Mouse (Mus musculus) adrenal gland, postnatal 10 days (tissue): ENCODE measurements around the gene Cdc42bpa. TPM values are rescaled to one million over a fixed set of nuclear protein-coding genes. Genes with fewer than 3 reads are reported as not detected.
"Not testable (repeated sequence)": the region's sequence is repeated elsewhere in the genome, so short reads cannot be mapped to it uniquely, and the experiment has no call there.

Source experiments
- DNase-seq: peaks from one replicate; pipeline ENCODE4 v3.0.0; 2021; ENCODE audit warnings: mixed read lengths
- total RNA-seq, 2 experiments: library from RNA; stranded (reverse); gene quantifications; 2 replicates each; pipeline ENCODE4 v1.2.3; 2021

The Cdc42bpa gene
- total RNA-seq, 2 experiments from 2014 or later = 35.6 to 50.3 TPM

DNA sequence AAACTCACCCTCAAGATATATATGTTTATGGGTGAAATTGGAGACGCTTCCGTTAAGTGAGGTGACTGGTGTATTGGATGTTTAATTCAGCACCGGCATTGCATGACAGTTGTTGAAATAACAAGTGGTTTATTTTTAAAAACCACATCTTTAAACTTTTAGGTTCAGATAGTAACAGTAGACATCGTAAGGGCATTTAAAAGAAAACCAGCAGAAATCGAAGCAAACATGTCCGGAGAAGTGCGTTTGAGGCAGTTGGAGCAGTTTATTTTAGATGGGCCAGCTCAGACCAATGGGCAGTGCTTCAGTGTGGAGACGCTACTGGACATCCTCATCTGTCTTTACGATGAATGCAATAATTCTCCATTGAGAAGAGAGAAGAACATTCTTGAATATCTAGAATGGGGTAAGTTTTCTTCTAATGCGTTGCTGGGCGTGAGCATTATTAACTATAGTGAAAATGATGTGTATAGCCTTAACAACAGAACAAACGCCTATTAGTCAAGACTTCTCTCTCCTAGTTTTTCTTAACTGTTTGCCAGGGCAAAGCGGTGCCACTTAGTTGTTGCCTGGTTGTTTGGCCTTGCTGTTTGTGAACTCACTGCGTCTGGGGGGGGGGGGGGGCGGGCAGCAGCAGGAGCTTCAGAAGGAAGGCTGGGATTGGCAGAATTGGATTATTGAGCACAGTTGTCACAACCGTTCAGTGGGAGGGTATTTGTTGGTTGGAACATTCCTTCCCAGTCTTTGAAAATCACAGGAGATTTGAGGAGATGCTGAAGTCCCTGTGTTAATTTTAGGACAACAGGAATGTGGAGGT is 818 bp downstream of the Cdc42bpa start:
- DNase-seq = peak; percentile 28

DNA sequence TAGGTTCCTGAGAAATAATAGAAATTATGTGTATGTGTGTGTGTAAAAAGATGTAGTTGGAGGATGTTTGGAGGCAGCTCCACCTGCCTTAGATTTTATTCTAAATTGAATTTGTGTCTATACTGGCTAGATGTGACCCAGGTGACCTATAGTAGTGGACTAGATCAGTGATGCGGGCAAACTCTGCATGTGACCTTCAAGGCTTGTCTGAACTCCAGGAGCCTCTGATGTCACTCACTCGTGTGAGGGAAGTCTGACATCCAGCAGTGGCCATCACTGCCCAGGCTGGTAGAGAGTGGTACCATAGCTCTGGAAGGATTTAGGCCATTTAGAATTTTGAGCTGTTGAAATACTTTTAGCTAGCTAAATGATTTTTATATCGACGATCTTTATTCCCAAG is 1.5 kb downstream of the Cdc42bpa start:
- DNase-seq = peak; percentile 26

DNA sequence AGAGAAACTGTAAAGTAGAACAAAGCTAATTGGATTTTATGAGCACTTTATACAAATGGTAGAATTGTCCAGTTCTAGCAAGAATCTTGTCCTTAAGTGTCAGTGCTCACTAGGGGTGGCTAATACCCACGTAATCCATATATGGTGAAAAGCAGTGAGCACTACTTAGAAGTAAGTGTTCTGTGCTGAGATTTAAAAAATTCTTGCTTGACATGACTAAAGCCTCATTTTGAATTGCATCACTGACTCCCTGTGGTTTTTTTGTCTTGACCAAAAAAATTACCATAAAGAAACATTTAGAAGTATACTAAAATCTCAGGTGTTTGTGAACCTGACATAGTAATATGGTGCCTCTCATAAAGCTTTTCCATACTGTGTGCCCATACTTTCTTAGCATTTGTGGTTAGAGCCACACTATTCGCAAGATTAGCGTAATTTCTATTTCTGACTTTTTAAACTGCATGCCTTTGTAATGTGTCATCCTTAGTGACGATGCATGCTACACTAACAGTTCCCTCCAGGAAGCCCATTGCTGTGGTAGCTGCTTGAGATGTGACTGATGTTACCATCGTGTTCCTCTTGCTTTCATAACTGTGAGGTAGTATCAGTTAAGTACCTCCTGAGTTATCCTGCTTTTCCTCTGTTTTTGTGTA is 9.6 kb downstream of the Cdc42bpa start:
- no peak for DNase-seq

DNA sequence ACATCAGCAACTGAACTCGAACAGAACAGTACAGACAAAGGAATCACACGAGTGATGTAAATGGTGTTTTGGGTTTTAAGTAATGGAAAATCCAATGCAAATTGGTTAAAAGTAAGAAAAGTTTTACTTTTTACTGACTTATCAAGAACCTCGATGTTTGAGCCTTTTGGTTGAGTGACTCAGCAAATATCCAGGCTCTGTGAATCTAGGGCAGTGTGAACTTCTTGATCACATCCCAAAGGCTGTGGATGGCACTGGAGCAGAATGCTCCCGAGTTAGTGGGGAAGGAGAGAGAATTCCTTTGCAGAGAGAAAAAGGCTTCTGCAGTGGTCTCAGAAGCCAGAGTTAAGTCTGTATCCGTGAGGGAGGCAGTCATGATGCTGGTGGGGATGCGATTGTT is 14.7 kb downstream of the Cdc42bpa start:
- DNase-seq = no peak

DNA sequence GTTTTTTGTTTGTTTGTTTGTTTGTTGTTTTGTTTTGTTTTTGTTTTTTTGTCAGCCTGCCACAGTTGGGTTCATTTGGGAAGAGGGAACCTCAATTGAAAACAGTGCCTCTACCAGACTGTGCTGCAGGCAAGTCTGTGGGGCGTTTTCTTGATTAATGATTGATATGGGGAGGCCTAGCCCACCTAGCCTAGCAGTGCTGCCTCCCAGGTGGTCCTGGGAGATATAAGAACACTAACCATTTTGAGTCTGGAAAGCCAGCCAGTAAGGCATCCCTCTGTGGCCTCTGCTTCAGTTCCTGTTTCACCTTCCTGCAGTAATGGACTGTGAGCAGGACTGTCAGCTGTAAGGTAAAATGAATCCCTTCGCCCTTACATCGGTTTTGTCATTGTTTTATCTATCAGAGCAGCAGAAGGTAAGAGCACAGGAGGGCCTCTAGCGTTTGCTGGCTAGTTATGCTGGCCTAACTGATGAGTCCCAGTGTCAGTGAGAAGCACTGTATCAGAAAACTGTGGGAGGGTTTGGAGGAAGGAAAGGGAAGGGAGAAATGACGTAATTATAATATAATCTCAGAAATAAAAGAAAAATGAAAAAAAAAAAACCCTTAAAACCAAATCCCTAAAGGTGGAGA is 15.5 kb downstream of the Cdc42bpa start:
- DNase-seq = no peak

DNA sequence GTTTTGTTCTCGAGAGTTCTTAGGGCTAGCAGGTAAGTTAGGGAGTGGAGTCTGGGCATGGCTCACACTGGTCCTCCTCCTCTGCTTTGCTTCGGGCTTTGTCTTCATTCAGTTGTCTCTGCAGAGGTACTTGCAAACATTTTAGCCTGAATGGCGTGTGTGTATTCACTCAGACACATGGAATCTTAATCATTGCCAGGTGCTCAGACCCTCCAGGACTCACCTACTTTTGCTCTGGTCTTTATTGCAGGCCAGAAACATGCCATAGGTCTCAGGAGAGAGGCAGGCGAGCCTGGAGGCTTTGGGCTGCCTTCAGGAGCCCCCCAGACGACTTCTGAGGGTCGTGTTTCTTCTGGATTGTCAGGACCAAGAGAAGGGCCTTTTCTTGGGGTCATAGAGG is 17.2 kb downstream of the Cdc42bpa start:
- DNase-seq = no peak

DNA sequence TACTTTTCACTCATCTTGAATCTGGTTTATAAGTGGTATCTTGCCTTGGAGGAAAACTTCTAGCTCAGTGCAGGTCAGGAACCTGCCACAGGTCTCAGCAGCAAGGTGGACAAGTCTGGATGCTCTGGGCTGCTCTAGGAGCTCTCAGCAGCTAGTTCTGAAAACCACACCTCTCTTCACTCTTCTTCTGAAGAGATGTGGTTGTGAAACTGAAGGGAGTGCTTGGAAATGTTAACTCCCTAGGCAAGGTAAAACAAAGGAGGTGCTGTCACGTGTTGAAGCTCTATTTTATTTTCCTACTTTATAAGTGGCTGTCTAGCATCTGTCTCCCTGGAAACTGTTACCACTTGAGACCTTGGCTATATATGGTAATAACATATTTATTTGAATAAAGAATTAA is 18.5 kb downstream of the Cdc42bpa start:
- no peak for DNase-seq

DNA sequence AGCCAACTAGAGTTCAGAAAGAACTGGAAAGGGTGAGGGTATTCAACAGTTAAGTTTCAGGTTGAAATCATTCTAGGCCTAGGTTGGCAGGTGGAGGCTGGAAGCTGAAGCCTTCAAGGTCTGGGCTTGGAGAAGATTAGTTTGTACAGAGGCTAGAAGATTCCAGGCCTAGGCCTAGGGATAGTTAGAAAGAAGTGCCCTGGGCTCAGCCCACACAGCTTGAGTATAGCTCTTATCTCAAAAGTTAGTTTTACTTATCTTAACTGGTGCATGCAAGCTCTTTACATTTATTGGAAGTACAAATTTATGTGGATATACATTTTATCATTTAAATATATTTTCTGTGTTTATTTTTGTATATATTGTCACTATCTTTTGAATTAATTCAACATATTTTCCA is 21.4 kb downstream of the Cdc42bpa start:
- DNase-seq = no peak

DNA sequence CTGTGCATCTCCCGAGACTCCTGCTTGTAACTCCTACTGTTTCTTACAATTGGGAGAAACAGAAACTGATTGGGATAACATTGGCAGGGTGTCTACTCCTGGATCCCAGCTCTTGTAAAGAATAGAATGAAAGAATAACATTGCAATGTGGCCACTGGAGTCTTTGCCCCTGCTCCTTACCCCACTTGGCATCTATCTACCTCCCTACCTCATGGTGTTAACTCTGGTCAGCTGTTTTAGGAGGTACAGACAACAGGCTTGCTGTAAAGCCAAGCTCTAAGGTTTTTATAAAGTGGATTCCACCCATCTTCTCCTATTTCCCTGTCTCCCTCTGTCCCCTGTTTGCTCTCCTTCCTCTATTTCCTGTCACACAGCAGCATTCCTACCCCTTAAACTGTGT is 21.9 kb downstream of the Cdc42bpa start:
- DNase-seq = peak; percentile 18

DNA sequence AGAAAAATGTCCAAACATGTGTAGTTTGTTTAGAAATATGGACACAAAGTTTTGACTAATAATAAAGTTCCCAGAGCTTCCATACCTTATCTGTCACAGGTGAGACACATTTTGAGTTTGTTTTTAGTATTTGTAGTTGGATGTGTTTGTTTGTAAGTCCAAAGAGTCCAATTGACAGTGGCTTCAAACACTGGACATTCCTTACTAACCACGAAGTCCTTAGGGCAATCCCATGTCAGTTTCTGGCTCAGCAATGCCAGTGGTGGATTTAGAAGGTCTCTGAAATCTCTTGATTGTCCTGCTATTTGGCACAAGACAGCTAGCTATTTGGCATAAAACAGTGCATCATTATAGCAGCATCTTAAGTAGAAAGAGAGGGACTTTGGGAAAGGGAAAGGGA is 22.7 kb downstream of the Cdc42bpa start:
- no peak for DNase-seq

DNA sequence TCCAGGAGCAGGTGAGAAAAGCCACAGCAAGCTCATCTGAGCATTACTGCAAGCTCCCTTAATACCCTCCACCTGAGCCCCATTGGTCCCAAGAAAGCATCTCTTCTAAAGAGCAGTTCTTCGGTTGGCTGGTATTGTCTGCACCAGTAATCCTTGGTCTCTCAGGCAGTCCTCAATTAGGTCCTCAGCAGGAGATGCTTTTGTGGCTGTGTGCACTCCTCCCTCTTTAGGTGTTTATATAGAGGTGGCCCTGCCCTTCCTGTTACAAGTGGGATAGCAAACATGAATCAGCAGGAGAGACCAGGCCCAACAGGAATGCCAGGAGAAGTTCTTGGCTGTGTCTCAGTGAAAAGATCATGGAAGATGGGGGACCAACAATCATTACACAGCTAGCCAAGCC is 23.9 kb downstream of the Cdc42bpa start:
- no peak for DNase-seq

DNA sequence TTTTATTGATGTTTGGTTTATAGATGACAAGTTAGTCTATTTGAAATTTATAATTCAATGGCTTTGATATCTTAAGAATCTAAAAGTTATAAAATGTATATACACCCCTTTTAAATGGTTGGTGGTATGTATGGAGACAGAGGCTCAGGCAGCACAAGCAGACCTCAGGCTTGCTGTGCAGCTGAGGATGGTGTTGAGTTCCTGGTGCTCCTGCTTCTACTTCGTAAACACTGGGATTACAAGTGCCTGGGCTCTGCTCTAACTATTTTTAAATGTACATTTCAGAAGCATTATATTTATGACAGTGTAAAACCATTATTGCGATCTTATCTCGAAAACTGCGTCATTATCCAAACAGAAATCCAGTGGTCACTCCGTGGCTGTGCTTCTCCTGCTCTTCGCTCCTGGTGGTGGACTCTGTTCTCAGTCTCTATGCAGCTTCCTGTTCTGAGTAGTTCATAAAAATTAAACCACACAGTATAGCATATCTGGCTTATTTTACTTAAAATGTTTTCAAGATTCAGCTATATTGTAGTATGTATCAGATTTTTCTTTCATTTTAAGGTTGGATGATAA is 31.5 kb downstream of the Cdc42bpa start:
- no peak for DNase-seq

DNA sequence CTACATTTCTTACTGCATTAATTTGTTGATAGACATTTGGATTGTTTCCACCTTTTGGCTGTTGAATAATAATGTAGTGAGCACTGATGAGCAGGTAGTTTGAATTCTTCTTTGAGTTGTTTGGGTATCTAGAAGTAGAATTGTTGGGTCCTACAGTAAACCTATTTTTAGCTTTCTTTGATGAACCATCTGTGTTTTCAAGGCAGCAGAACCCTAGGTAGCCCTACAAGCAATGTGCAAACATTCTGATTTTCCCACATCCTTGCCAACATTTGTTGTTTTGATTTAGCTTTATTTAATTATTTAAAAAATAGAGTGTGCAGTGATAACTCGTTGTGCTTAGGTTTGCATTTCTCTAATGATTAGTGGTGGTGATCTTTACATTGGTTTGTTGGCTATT is 32.0 kb downstream of the Cdc42bpa start:
- DNase-seq = no peak

DNA sequence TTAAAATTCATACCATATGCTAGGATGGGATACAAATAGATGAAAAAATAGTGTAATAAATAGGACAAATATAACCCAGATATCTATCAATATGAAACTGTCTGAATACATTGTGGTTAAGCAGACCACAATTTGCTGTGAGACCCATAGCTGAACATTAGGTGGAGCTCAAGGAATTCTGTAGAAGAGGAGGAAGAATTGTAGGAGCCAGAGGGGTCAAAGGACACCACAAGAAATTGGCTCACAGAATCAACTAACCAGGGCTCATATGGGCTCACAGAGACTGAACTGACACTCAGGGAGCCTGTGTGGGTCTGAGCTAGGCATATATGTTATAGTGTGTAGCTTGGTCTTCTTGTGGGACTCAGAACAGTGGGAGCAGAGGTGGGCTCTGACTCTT is 47.8 kb downstream of the Cdc42bpa start:
- DNase-seq = no peak

DNA sequence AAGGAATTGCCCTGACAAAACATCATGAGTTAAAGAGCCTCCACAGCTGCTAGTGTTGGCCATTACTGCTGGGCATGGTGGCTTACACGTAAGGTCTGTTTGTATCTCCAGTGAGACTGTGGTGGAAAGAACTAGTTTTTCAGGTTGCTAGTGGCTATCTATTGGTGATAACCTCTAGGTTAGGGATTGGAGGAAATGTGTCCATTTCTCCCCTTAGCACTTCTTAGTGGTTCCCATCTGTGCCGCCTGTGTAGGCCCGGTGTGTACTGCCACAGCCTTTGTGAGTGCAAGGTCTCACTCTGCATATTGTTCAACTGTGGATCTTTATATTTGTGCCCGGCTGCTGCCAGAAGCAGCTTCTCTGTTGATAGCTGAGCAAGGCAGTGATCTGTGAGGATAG is 53.2 kb downstream of the Cdc42bpa start:
- no peak for DNase-seq

DNA sequence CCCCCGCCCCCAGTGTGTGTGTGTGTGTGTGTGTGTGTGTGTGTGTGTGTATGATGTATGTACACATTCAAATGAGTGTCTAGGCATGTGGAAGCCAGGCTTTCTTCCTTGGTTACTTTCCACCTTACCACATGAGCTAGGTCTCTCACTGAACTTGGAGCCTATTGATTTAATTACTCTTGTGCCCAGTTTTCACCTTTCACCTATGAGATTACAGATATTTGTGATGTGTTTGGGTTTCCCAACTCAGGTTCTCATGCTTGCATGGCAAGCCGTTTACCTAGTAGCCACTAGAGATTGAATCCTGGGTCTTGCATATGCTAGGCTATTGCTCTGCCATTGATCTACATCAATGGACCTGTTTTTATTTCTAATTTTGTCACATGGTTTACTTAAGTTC is 57.9 kb downstream of the Cdc42bpa start:
- DNase-seq = no peak

DNA sequence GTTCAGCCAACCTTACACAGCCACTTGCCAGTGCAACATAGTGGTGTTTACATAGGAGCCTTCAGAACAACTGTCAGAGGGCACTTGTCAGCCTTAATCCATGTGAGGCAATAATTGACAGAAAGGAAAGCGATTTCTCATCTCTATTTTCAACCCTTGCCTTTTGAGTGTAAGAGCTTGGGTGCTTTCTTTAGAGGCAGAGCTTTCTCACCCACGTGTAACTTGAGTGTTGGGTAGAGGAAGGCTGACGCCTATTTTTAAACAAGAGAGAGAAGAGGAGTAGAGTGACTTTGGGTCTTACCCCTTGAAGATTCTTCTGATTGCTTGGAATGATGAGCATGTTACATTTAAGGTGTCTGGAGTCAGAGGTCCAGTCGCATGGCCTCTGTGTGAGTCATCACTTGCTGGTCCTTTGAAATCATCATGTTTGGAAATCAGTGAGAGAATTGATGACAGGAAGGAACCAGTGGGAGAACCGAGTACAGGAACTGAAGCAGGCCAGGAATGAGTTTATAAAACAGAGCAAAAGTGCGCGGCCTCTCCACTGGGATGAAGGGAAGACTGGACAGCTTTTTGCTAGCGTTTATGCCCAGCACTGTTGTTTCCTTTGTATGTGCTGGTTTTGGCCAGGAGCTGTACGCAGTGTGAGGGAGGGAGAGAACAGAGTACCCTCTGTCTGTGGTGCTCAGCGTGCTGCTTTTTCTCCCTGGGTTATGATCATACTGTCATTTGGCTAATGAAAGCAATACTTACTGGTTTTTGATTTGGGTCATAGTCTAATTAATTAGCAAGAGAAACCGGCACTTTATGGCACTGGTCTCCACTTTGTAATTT is 61.4 kb downstream of the Cdc42bpa start:
- no peak for DNase-seq

DNA sequence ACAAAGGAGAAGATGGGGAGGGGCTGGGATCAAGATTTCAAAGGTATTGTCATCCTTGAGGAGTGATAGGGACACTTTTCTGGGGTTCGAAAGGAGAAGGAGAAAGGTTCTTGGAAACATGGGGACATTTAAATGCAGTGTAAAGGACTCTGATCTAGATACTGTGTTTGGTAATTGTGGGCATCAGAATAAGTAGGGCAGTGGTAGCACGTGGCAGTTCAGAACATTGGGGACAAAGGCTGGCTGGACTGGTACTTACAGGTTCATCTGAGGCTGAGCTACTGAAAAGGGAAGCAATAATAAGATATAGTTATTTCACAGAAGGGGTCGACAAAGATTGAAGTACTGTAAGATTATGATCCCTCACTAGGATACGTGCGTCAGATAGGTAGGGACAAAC is 63.2 kb downstream of the Cdc42bpa start:
- no peak for DNase-seq

DNA sequence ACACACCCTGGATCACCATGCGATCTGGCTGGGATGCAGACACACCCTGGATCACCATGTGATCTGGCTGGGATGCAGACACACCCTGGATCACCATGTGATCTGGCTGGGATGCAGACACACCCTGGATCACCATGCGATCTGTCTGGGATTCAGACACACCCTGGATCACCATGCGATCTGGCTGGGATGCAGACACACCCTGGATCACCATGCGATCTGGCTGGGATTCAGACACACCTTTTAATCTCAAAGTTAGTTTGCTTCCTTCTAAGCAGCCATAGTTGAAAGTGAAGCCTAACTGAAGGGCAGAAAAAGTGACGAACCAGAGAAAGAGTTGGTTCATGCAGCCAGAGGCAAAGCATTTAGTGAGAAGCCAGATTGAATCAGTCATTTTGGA is 69.6 kb downstream of the Cdc42bpa start:
- DNase-seq = not testable (repeated sequence)

DNA sequence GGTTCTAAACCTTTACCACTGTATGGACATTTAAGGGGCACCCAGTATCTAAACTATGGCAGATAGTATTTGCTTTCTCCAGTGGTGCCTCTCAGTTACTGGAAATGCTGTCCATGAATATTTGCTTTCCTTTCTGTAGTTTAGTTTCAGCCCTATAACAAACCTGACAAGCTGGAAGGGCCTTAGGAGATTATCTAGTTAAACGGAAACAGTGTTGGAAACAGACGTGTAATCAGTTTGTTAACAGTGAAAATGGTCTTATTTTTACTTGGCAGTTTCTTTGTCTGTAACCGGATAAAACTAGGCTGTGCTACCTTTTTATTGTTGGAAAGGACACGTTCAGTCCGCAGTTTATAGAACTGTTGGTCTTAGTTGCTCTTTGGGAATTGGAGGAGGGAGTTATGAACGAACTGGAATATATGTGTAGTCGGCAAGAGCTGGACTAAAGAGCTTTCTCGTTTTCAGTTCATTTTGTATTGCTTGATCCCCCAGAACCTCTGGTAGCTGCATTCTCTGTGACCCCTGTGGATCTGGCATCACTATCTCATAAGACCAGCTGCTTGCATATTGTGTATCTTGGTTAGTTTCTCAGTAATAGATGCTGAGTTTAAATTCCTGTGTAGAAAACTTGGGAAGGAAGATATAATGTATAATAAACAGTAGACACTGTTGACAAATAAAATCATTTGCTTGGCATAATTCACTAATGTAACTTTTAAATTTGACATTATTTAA is 70.5 kb downstream of the Cdc42bpa start:
- DNase-seq = no peak

DNA sequence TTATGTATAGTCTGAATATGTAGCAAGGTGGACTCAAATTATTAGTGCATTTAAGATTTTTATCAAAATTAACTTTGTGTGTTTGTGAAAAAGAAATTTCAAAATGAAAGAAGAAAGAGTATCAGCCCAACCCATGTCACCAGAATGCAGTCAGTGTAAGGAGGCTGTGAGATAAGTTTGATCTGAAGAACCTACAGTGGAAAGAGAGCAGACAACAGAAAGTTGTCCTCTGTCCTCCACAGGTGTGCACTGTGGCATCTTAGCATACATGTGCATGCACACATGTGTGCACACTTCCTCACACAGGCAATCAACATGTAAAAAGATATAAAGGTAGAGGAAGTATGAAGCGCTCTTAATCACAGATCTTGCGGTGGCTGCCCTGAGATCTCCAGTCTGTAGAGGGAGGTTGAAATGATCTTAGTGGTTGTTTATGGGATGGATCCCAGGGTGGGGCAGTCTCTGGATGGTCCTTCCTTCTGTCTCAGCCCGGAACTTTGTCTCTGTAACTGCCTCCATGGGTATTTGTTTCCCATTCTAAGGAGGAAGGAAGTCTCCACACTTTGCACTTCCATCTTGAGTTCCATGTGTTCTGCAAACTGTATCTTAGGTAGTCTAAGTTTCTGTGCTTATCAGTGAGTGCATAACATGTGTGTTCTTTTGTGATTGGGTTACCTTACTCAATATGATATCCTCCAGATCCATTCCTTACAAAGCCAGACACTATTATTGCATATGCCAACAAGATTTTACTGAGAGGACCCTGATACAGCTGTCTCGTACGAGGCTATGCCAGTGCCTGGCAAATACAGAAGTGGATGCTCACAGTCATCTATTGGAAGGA is 71.7 kb downstream of the Cdc42bpa start:
- no peak for DNase-seq
